Mouse (Mus musculus): ENCODE measurements at regions not wholly inside any gene's neighbourhood (a gene's known extent, or its start where the extent isn't known, plus 50 kb on each side); places are given as distances from the start of the nearest gene placed in this dataset.
A peak's percentile ranks its signal among the peaks of the same experiment; 100 is the strongest.
"Not testable (repeated sequence)": the region's sequence is repeated elsewhere in the genome, so short reads cannot be mapped to it uniquely, and the experiment has no call there.

GRCm38 (mm10) chr15:5847413-5848100 is 452.0 kb upstream of the Dab2 start:
- DNase-seq (ENCODE audit: low read depth, low spot score): no peak

GRCm38 (mm10) chr15:5852523-5852922 is 447.1 kb upstream of the Dab2 start:
- DNase-seq (ENCODE audit: low read depth, low spot score): no peak

- DNase-seq (ENCODE audit: low read depth, low spot score): peak; percentile 16
These were observed 430.3 kb upstream of the Dab2 start for GRCm38 (mm10) chr15:5869289-5869688.

GRCm38 (mm10) chr15:5869866-5870265 is 429.7 kb upstream of the Dab2 start:
- no peak for DNase-seq (ENCODE audit: low read depth, low spot score)

- DNase-seq (ENCODE audit: low read depth, low spot score): no peak
These were observed 427.5 kb upstream of the Dab2 start for GRCm38 (mm10) chr15:5872042-5872441.

- DNase-seq (ENCODE audit: low read depth, low spot score): peak; percentile 1
These were observed 421.8 kb upstream of the Dab2 start for GRCm38 (mm10) chr15:5877749-5878148.

- DNase-seq (ENCODE audit: low read depth, low spot score): no peak
These were observed 408.4 kb upstream of the Dab2 start for GRCm38 (mm10) chr15:5891188-5891587.

GRCm38 (mm10) chr15:5892034-5892433 is 407.6 kb upstream of the Dab2 start:
- no peak for DNase-seq (ENCODE audit: low read depth, low spot score)

GRCm38 (mm10) chr15:5895688-5896470 is 403.7 kb upstream of the Dab2 start:
- not testable (repeated sequence) for DNase-seq (ENCODE audit: low read depth, low spot score)

- peak; percentile 69 for DNase-seq (ENCODE audit: low read depth, low spot score)
These were observed 384.3 kb upstream of the Dab2 start for GRCm38 (mm10) chr15:5915261-5915660.

- no peak for DNase-seq (ENCODE audit: low read depth, low spot score)
These were observed 379.5 kb upstream of the Dab2 start for GRCm38 (mm10) chr15:5920058-5920457.

GRCm38 (mm10) chr15:5927768-5928167 is 371.8 kb upstream of the Dab2 start:
- no peak for DNase-seq (ENCODE audit: low read depth, low spot score)

- no peak for DNase-seq (ENCODE audit: low read depth, low spot score)
These were observed 366.0 kb upstream of the Dab2 start for GRCm38 (mm10) chr15:5933586-5933985.

GRCm38 (mm10) chr15:5940945-5941344 is 358.6 kb upstream of the Dab2 start:
- no peak for DNase-seq (ENCODE audit: low read depth, low spot score)

GRCm38 (mm10) chr15:5946650-5947049 is 352.9 kb upstream of the Dab2 start:
- DNase-seq (ENCODE audit: low read depth, low spot score): no peak

GRCm38 (mm10) chr15:5950919-5951318 is 348.7 kb upstream of the Dab2 start:
- DNase-seq (ENCODE audit: low read depth, low spot score): no peak

- not testable (repeated sequence) for DNase-seq (ENCODE audit: low read depth, low spot score)
These were observed 347.9 kb upstream of the Dab2 start for GRCm38 (mm10) chr15:5951661-5952060.

GRCm38 (mm10) chr15:5953106-5953505 is 346.5 kb upstream of the Dab2 start:
- DNase-seq (ENCODE audit: low read depth, low spot score): no peak

GRCm38 (mm10) chr15:5991351-5992065 is 308.1 kb upstream of the Dab2 start:
- DNase-seq (ENCODE audit: low read depth, low spot score): no peak

GRCm38 (mm10) chr15:5992146-5992545 is 307.4 kb upstream of the Dab2 start:
- not testable (repeated sequence) for DNase-seq (ENCODE audit: low read depth, low spot score)

- DNase-seq (ENCODE audit: low read depth, low spot score): peak; percentile 52
These were observed 298.8 kb upstream of the Dab2 start for GRCm38 (mm10) chr15:6000816-6001215.

- DNase-seq (ENCODE audit: low read depth, low spot score): peak; percentile 62
These were observed 298.2 kb upstream of the Dab2 start for GRCm38 (mm10) chr15:6001394-6001793.

Measured in brain, adult 2 months (tissue).